Mouse (Mus musculus) cortical plate, adult 2 months (tissue): ENCODE measurements at regions not wholly inside any gene's neighbourhood (a gene's known extent, or its start where the extent isn't known, plus 50 kb on each side); places are given as distances from the start of the nearest gene placed in this dataset.

ENCODE experiments used
- CTCF ChIP-seq: fragments of 200-500 bp; IDR thresholded peaks from 2 replicates; pipeline ENCODE4 v1.5.1; 2011; ENCODE audit warnings: mild to moderate bottlenecking, control low read depth, low read length; ENCODE audit not compliant: insufficient read depth; ENCODE audit errors: extremely low read depth
- POLR2A ChIP-seq: fragments of 200-500 bp; IDR thresholded peaks from 2 replicates; pipeline ENCODE4 v1.6.1; 2011; ENCODE audit warnings: mild to moderate bottlenecking, low read length, control low read depth; ENCODE audit not compliant: insufficient read depth; ENCODE audit errors: extremely low read depth

DNA sequence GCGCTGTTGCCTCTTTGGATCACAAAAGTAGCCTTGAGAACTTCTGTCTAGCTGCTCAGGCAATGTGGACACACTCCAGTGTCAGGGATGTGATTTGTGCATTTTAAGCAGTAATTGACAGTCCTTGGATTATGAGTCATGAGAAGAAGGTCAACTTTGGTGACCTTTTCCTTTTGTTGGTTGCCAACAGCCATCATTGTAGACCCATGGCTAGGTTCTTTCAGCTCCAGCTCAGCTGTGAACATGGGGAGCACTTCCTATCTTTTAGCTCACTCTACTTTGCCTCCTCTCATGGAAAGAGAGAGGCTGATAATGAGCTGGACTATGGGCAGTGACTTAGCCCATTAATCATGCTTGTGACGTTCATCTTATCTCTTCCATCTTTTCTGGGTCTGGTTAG is 602.8 kb downstream of the Ets1 start:
- TF ChIP-seq POLR2A (no peak), CTCF (no peak)
